Mouse (Mus musculus): ENCODE data around the gene Tpra1. TPM values are rescaled to one million over a fixed set of nuclear protein-coding genes. Genes with fewer than 3 reads are reported as not detected.
A peak's percentile ranks its signal among the peaks of the same experiment; 100 is the strongest.

Gene Tpra1
- polyA plus RNA-seq, 2 experiments = 25.6 to 52.2 TPM

DNA sequence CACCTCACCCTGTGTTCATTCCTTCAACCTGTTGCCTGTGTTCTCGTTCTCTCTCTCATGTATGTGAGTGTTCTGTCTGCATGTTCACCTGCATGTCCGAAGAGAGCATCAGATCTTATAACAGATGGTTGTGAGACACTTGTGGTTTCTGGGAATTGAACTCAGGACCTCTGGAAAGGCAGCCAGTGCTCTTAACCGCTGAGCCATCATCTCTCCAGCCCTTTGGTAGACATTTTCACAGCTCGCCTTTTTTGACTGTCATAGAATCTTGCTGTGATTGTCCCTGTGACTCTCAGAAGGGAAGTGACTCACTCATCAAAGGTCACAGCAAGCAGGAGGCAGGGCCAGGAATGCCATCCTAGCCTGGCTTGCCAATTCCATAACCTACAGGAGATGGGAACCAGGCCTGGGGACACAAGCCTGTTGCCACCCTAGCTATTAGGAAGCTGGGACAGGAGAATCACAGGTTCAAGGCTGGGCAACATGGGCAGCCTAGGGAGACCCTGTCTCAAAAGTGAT is 2.5 kb downstream of the Tpra1 start:
- Histone ChIP-seq H3K4me1 (replicated peaks; ENCODE audit: control insufficient read depth in 2 of 2, insufficient read depth in 2 of 2, low read length in 1 of 2) (peaks cover 38 to 50% of the 10 kb centered on the region in 2 experiments), H3K36me3 (replicated peaks; ENCODE audit: control insufficient read depth, insufficient read depth, low read depth) (peaks cover 14% of the 10 kb centered on the region), H3K27me3 (ENCODE audit: control insufficient read depth, insufficient read depth, low read length) (no peaks in the 10 kb centered on the region), H3K4me2 (ENCODE audit: low read depth) (peak overlapping the region; percentile 99), H3K4me3 (ENCODE audit: insufficient read depth in 1 of 2, low read depth in 2 of 2, low read length in 2 of 2) (peak overlapping the region in 1 of 2 experiments; percentile 93; a peak in 3 of 4 replicates), H3K9ac (replicated peaks) (peak overlapping the region; percentile 98; the same call in 1 of the 2 replicates), H3K27ac (no peak overlapping the region; the same call in 1 of the 2 replicates), H3K9me3 (ENCODE audit: control insufficient read depth, low read length) (no peaks in the 10 kb centered on the region)
- no peak for TF ChIP-seq CTCF (IDR thresholded peaks at IDR 0.05; ENCODE audit: low read depth)
- TF ChIP-seq EP300 (IDR thresholded peaks at IDR 0.05; ENCODE audit: low read depth) = no peak
- 82% methylated on average over 4 of the region's 4 CpGs for WGBS (ENCODE audit: insufficient replicate concordance)
- ATAC-seq (ENCODE audit: insufficient read depth) (no peak), DNase-seq (ENCODE audit: low read depth in 3 of 3, low spot score in 3 of 3) (no peak)

DNA sequence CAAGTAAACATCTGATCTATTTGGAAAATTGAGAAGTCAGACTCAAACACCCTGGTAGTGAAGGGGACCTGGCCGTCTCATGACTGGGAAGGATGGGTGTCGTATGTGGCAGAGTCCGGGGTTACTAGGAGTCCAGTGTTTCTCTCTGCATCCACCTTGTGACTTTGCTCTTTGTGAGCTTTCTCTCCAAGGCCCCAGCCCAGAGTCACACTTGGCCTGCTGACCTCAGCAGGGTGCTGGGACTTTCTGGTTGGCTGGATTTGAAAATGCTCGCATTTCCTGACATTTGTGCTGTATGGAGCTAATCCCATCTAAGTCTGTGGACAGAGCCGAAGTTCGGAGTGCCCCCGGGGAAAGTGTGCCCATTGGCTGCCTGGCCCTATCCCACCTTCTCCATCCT is 3.0 kb downstream of the Tpra1 start:
- TF ChIP-seq EP300 (IDR thresholded peaks at IDR 0.05; ENCODE audit: low read depth) (no peak), CTCF (IDR thresholded peaks at IDR 0.05; ENCODE audit: low read depth) (no peak)
- WGBS (ENCODE audit: insufficient replicate concordance) = 91% methylated on average over 7 of the region's 7 CpGs
- H3K27ac ChIP-seq = no peak overlapping the region

DNA sequence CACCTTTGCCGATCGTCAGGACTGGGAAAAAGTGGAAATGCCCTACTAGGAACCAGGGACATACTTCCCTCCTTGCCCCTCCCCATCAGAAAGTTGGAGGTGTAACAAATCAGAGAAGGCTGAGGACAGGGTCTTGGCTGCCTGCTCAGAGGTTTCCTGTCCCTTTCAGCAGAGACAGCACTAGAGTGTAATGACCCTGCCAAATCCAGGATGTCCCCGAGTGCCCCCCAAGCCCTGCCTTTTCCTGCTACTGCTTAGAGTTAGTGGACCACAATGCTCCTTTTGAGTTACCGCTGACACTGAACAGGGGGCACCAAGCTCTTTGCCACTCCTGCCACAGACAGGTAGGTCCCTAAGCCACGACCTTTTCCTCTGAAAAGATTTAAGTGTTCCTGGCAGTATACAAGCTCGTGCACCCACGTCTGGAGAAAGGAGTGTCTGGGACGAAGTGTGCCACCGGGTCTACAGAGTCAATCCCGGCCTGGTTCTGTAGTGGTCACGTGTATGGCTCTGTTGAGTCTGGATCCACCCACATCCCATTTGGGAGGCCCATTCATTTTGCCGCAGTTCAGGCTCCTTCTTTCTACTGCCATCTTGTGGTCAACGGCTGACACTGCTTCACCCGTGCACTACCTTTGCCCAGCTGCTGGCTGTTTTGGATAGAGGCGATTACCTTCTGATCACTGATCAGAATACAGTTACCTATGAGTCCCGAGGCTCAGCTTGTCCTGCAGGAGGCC is 4.5 kb downstream of the Tpra1 start:
- H3K4me1 ChIP-seq (replicated peaks; ENCODE audit: control insufficient read depth in 2 of 2, insufficient read depth in 2 of 2, low read length in 1 of 2) = peaks cover 34 to 41% of the 10 kb centered on the region in 2 experiments
- no peak overlapping the region for H3K4me3 ChIP-seq (ENCODE audit: insufficient read depth in 1 of 2, low read depth in 2 of 2, low read length in 2 of 2)
- peak; percentile 36; the same call in 1 of the 2 replicates for ATAC-seq (ENCODE audit: insufficient read depth)
- H3K4me2 ChIP-seq (ENCODE audit: low read depth) = peak overlapping the region; percentile 26; the same call in 1 of the 2 replicates
- peak overlapping the region; percentile 53 for H3K27ac ChIP-seq
- H3K27me3 ChIP-seq (ENCODE audit: control insufficient read depth, insufficient read depth, low read length) = no peaks in the 10 kb centered on the region
- H3K9me3 ChIP-seq (ENCODE audit: control insufficient read depth, low read length) = no peaks in the 10 kb centered on the region
- peak; percentile 66 to 78 (median 68) for DNase-seq (ENCODE audit: low read depth in 3 of 3, low spot score in 3 of 3)
- 20% methylated on average over 16 of the region's 16 CpGs for WGBS (ENCODE audit: insufficient replicate concordance)
- peaks cover 26% of the 10 kb centered on the region for H3K36me3 ChIP-seq (replicated peaks; ENCODE audit: control insufficient read depth, insufficient read depth, low read depth)
- TF ChIP-seq EP300 (IDR thresholded peaks at IDR 0.05; ENCODE audit: low read depth) (no peak), CTCF (IDR thresholded peaks at IDR 0.05; ENCODE audit: low read depth) (peak; percentile 98)
- H3K9ac ChIP-seq (replicated peaks) = peak overlapping the region; percentile 33; the same call in 1 of the 2 replicates

More for the DNA sequence above, 3.0 kb downstream of the Tpra1 start:
- Histone ChIP-seq H3K36me3 (replicated peaks; ENCODE audit: control insufficient read depth, insufficient read depth, low read depth) (peaks cover 19% of the 10 kb centered on the region), H3K9ac (replicated peaks) (peak overlapping the region; percentile 6; the same call in 1 of the 2 replicates), H3K9me3 (ENCODE audit: control insufficient read depth, low read length) (no peaks in the 10 kb centered on the region), H3K4me1 (replicated peaks; ENCODE audit: control insufficient read depth in 2 of 2, insufficient read depth in 2 of 2, low read length in 1 of 2) (peaks cover 38 to 50% of the 10 kb centered on the region in 2 experiments), H3K4me2 (ENCODE audit: low read depth) (peak overlapping the region; percentile 99; the same call in 1 of the 2 replicates), H3K27me3 (ENCODE audit: control insufficient read depth, insufficient read depth, low read length) (no peaks in the 10 kb centered on the region), H3K4me3 (ENCODE audit: insufficient read depth in 1 of 2, low read depth in 2 of 2, low read length in 2 of 2) (no peak overlapping the region)
- no peak for DNase-seq (ENCODE audit: low read depth in 3 of 3, low spot score in 3 of 3)
- no peak for ATAC-seq (ENCODE audit: insufficient read depth)

DNA sequence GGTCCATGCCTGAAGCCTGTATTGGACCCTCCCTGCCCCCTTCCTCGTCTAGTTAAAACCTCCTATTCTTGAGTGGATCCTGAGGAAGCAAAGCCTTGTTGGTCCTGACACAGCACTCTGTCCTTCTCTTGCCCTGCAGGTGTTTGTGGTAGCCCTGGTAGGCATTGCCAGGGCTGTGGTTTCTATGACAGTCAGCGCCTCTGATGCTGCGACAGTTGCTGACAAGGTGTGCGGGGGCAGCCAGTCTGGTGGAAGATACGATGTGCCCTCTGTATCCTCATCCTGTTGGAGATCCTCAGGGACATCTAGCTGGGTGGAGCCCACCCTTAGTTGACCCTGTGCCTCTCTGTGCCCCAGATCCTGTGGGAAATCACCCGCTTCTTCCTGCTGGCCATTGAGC is 7.1 kb downstream of the Tpra1 start:
- Histone ChIP-seq H3K36me3 (replicated peaks; ENCODE audit: control insufficient read depth, insufficient read depth, low read depth) (peaks cover 33% of the 10 kb centered on the region), H3K9me3 (ENCODE audit: control insufficient read depth, low read length) (no peaks in the 10 kb centered on the region), H3K27me3 (ENCODE audit: control insufficient read depth, insufficient read depth, low read length) (no peaks in the 10 kb centered on the region), H3K4me2 (ENCODE audit: low read depth) (no peak overlapping the region), H3K27ac (no peak overlapping the region), H3K4me1 (replicated peaks; ENCODE audit: control insufficient read depth in 2 of 2, insufficient read depth in 2 of 2, low read length in 1 of 2) (peaks cover 32 to 34% of the 10 kb centered on the region in 2 experiments), H3K9ac (replicated peaks) (no peak overlapping the region), H3K4me3 (ENCODE audit: insufficient read depth in 1 of 2, low read depth in 2 of 2, low read length in 2 of 2) (no peak overlapping the region)
- no peak for TF ChIP-seq EP300 (IDR thresholded peaks at IDR 0.05; ENCODE audit: low read depth)
- WGBS (ENCODE audit: insufficient replicate concordance) = 78% methylated on average over 6 of the region's 6 CpGs
- DNase-seq (ENCODE audit: low read depth in 3 of 3, low spot score in 3 of 3) (no peak), ATAC-seq (ENCODE audit: insufficient read depth) (no peak)

DNA sequence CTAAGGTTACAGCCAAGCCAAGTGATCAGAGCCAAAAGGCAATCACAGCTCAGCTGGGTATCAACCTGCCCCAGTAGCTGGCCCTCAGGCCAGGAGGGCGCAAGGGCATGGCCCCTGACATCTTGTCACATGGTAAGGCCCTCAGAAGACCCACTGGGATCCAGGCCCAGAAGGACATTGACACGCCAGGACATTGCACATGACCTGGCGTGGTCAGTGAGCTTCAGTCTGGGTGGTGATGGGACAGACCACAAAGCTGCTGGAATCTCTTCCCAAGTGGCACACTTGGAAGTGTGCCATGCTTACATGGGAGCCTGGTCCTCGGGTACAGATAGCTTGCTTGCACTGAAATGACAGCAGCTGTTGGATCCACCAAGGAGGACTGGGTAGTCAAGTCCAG is 11.0 kb downstream of the Tpra1 start:
- Histone ChIP-seq H3K27ac (no peak overlapping the region; the same call in 1 of the 2 replicates), H3K27me3 (ENCODE audit: control insufficient read depth, insufficient read depth, low read length) (no peaks in the 10 kb centered on the region), H3K9me3 (ENCODE audit: control insufficient read depth, low read length) (no peaks in the 10 kb centered on the region), H3K4me3 (ENCODE audit: insufficient read depth in 1 of 2, low read depth in 2 of 2, low read length in 2 of 2) (no peak overlapping the region), H3K36me3 (replicated peaks; ENCODE audit: control insufficient read depth, insufficient read depth, low read depth) (peaks cover 23% of the 10 kb centered on the region), H3K4me2 (ENCODE audit: low read depth) (no peak overlapping the region), H3K4me1 (replicated peaks; ENCODE audit: control insufficient read depth in 2 of 2, insufficient read depth in 2 of 2, low read length in 1 of 2) (peaks cover 40 to 43% of the 10 kb centered on the region in 2 experiments), H3K9ac (replicated peaks) (no peak overlapping the region)
- 81% methylated on average over 4 of the region's 4 CpGs for WGBS (ENCODE audit: insufficient replicate concordance)
- TF ChIP-seq EP300 (IDR thresholded peaks at IDR 0.05; ENCODE audit: low read depth) (no peak), CTCF (IDR thresholded peaks at IDR 0.05; ENCODE audit: low read depth) (no peak)
- DNase-seq (ENCODE audit: low read depth in 3 of 3, low spot score in 3 of 3) = no peak
- ATAC-seq (ENCODE audit: insufficient read depth) = no peak
